ENCODE assay signal across 8 mouse cellular contexts in the genomic region with DNA sequence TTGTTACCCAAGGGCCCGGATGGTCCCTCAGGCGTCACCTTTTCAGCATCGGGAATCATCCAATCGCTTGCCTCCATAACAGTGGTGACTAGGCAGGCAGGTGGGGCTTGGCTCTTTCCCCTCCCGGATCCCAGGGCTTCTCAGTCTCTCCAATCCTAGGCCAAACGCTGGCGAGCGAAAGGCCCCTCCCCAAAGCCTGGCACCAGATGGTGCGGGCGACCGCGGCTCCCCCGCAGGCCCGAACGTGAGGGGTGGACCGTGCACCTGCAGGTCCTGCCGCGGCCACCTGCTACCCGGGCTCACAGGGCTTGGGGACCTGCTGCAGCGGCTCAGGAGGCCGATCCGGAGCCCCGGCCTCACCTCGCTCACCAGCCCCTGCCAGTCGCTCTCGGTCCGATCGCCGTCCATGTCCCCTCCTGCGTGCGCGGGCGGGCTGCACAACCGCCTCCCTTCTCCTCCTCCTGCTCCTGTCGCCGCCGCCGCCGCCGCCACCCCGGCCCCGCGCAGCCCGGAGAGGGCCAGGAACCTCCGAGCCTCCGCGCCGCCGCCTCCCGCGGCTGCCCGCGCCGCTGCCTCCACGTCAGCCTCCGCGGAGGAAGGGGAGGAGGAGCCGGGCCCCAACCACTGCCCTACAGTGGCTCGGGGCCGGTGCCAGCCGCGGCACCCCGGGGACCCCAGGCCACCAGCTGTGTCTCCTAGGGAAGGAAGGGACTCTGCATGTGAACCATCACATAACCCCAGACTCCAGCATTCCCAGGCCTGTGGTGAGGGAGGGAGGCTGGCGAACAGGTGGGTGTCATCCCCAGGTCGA. TPM values are rescaled to one million over a fixed set of nuclear protein-coding genes. Genes with fewer than 3 reads are reported as not detected.
DNase-seq lines count a peak whose midpoint lies in the region; ATAC-seq and TF ChIP-seq lines count a peak whose summit lies in the region.

Gene Ccdc149 (minus strand): TSS at position 531 of the 811 bp plus-strand sequence.

- peak; percentile 96 for ATAC-seq in hindbrain, embryonic 16.5 days

- DNase-seq in adrenal gland, adult 8-10 months: peak; percentile 68
- peak; percentile 41 for DNase-seq in gastrocnemius, postnatal 10 days
- peak; percentile 81 for DNase-seq in left cerebral cortex, adult 11 months (ENCODE audit: low spot score)
- DNase-seq in lung, postnatal 10 days: peak; percentile 77
- peak; percentile 67 for DNase-seq in retina, postnatal 7 days (ENCODE audit: low read depth, low spot score)
- no peak for DNase-seq in T-cell, adult 2 months (ENCODE audit: low spot score)

- H3K27ac ChIP-seq in cortical plate, adult 2 months (ENCODE audit: insufficient read depth, low read length): peak within 1 kb of the TSS; percentile 93
- H3K27ac ChIP-seq in hindbrain, embryonic 16.5 days (ENCODE audit: low read depth, low read length): peak within 1 kb of the TSS; percentile 91

- peak within 1 kb of the TSS; percentile 90 for H3K4me2 ChIP-seq in hindbrain, embryonic 16.5 days (ENCODE audit: low read length)

- no peak for TF ChIP-seq CTCF in cortical plate, adult 2 months (IDR thresholded peaks at IDR 0.05; ENCODE audit: extremely low read depth, insufficient read depth, low read length)

- no peaks in the 10 kb centered on the region for H3K36me3 ChIP-seq in hindbrain, embryonic 16.5 days (ENCODE audit: control insufficient read depth, insufficient read depth, low read length)

- peak within 1 kb of the TSS; percentile 46 for H3K4me3 ChIP-seq in cortical plate, adult 2 months (ENCODE audit: insufficient read depth, low read length)
- peak within 1 kb of the TSS; percentile 81 for H3K4me3 ChIP-seq in hindbrain, embryonic 16.5 days (ENCODE audit: low read length)

- H3K9ac ChIP-seq in hindbrain, embryonic 16.5 days (ENCODE audit: low read depth, low read length): peak within 1 kb of the TSS; percentile 96

- WGBS in hindbrain, embryonic 16.5 days: 1% methylated on average over 56 of the region's 65 CpGs

- TF ChIP-seq POLR2A in cortical plate, adult 2 months (IDR thresholded peaks at IDR 0.05; ENCODE audit: extremely low read depth, insufficient read depth, low read length): peak; percentile 89

- no peaks in the 10 kb centered on the region for H3K9me3 ChIP-seq in hindbrain, embryonic 16.5 days (ENCODE audit: control insufficient read depth, low read length)

- H3K27me3 ChIP-seq in hindbrain, embryonic 16.5 days (replicated peaks; ENCODE audit: control insufficient read depth, insufficient read depth, low read length): no peaks in the 10 kb centered on the region

- H3K4me1 ChIP-seq in cortical plate, adult 2 months (ENCODE audit: control insufficient read depth, insufficient read depth, low read length): 0 out of 2 replicates have a peak, but pooled peaks cover 1% of the 10 kb centered on the region
- H3K4me1 ChIP-seq in hindbrain, embryonic 16.5 days (ENCODE audit: control insufficient read depth, insufficient read depth, low read depth, low read length): peaks cover 6% of the 10 kb centered on the region

RNA-seq across cellular contexts. Expression of gene Ccdc149, which starts in this region (rescaled TPM):
- 10 to 100 TPM in 3 of 4 experiments, 1 to 10 TPM in 1; 8.9 to 16.8 (median 13.3) TPM for total RNA-seq in adrenal gland, adult 8-10 months (2022)
- 37.0 and 44.4 TPM in 2 replicates for polyA plus RNA-seq in cortical plate, adult 2 months (2012; rRNA removed)
- 1 to 10 TPM; 3.8 to 4.7 TPM for total RNA-seq in gastrocnemius, postnatal 10 days (2021)
- 15.0 and 15.4 TPM in 2 replicates for polyA plus RNA-seq in hindbrain, embryonic 16.5 days (2015; fragmentation: Nextera tagmentation; extraction: Ambion mirVana)
